Mouse (Mus musculus): ENCODE measurements around the gene Cdkal1. TPM values are rescaled to one million over a fixed set of nuclear protein-coding genes. Genes with fewer than 3 reads are reported as not detected.

Cdkal1 gene
- polyA plus RNA-seq, 2 experiments: 2.0 to 7.7 TPM

DNA sequence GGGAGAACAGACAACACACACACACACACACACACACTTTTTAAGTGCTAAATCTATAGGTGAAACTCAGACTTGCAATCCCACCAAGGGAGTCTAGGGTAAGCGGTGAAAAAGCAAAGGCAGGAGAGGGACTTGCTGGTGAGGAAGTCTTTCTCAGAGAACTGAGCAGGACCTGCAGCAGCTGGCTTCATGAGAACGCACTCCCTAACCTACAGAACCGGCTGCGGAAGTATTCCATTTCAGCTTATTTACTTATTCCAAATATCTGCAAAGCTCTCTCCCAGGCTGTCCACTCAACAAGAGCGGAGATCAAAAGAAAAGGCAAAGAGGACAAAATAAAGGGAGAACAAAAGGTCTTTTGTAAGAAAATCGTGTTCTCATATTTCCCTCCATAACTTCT lies 8.9 kb upstream of the Cdkal1 start:
- no peak overlapping the region for H3K27ac ChIP-seq
- H3K4me1 ChIP-seq (replicated peaks; ENCODE audit: control insufficient read depth in 2 of 2, insufficient read depth in 2 of 2, low read length in 1 of 2): no peaks in the 10 kb centered on the region
- no peaks in the 10 kb centered on the region for H3K36me3 ChIP-seq (replicated peaks; ENCODE audit: control insufficient read depth, insufficient read depth, low read depth)
- no peak overlapping the region for H3K9ac ChIP-seq (replicated peaks)
- H3K4me3 ChIP-seq (ENCODE audit: insufficient read depth in 1 of 2, low read depth in 2 of 2, low read length in 2 of 2): no peak overlapping the region
- no peak overlapping the region for H3K4me2 ChIP-seq (ENCODE audit: low read depth)
- TF ChIP-seq CTCF (IDR thresholded peaks at IDR 0.05; ENCODE audit: low read depth) (no peak), EP300 (IDR thresholded peaks at IDR 0.05; ENCODE audit: low read depth) (no peak)
- no peak for ATAC-seq (ENCODE audit: insufficient read depth)
- no peaks in the 10 kb centered on the region for H3K9me3 ChIP-seq (ENCODE audit: control insufficient read depth, low read length)
- no peak for DNase-seq (ENCODE audit: low read depth in 3 of 3, low spot score in 3 of 3)
- 64% methylated on average over 6 of the region's 6 CpGs for WGBS (ENCODE audit: insufficient replicate concordance)
- H3K27me3 ChIP-seq (ENCODE audit: control insufficient read depth, insufficient read depth, low read length): no peaks in the 10 kb centered on the region

DNA sequence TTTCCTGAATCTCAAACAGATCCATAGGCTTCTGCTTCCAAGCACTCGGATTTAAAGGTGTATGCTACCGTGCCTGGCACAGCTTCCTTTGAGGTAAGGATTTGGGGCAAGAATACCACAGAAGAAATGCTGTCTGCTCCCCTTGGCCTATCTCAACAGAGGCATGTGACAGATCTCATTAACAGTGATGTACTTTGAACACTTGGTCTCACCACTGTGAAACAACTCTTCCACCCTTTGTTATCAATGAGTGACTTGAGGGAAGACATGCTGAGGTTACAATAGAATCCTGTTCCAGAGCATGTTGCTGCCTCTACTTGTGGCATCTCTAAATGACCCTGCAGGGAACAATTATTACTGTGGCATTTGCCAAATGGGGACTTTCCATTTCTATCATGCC lies 4.6 kb upstream of the Cdkal1 start:
- TF ChIP-seq EP300 (IDR thresholded peaks at IDR 0.05; ENCODE audit: low read depth): no peak
- TF ChIP-seq CTCF (IDR thresholded peaks at IDR 0.05; ENCODE audit: low read depth): no peak
- 52% methylated on average over 2 of the region's 2 CpGs for WGBS (ENCODE audit: insufficient replicate concordance)
- no peak overlapping the region for H3K4me3 ChIP-seq (ENCODE audit: insufficient read depth in 1 of 2, low read depth in 2 of 2, low read length in 2 of 2)
- H3K9ac ChIP-seq (replicated peaks): no peak overlapping the region
- no peak for ATAC-seq (ENCODE audit: insufficient read depth)
- no peak for DNase-seq (ENCODE audit: low read depth in 3 of 3, low spot score in 3 of 3)
- no peak overlapping the region for H3K4me2 ChIP-seq (ENCODE audit: low read depth)
- H3K27ac ChIP-seq: no peak overlapping the region
- no peaks in the 10 kb centered on the region; a peak in 1 of 4 replicates for H3K4me1 ChIP-seq (replicated peaks; ENCODE audit: control insufficient read depth in 2 of 2, insufficient read depth in 2 of 2, low read length in 1 of 2)
- no peaks in the 10 kb centered on the region for H3K27me3 ChIP-seq (ENCODE audit: control insufficient read depth, insufficient read depth, low read length)
- H3K36me3 ChIP-seq (replicated peaks; ENCODE audit: control insufficient read depth, insufficient read depth, low read depth): no peaks in the 10 kb centered on the region
- H3K9me3 ChIP-seq (ENCODE audit: control insufficient read depth, low read length): no peaks in the 10 kb centered on the region

DNA sequence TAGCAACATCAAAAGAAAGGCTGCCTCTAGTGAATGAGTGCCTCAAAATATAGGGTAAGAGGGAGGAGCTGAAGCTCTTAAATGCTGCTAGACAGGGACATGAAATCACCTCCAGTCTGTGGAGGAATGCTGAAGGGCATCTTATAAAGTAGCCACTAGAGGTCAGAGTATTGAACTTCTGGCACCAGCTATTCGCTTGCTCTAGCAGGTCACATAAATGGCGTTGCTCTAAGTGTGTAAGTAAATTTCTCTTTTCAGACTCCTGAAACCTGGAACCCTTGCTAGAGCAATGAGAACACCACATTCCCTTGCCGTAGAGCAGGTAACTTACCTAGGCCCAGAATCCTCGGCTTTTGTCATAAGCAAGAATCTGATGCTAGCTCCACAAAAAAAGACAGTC lies 2.0 kb upstream of the Cdkal1 start:
- H3K27me3 ChIP-seq (ENCODE audit: control insufficient read depth, insufficient read depth, low read length): no peaks in the 10 kb centered on the region
- no peaks in the 10 kb centered on the region for H3K9me3 ChIP-seq (ENCODE audit: control insufficient read depth, low read length)
- no peak overlapping the region for H3K9ac ChIP-seq (replicated peaks)
- H3K36me3 ChIP-seq (replicated peaks; ENCODE audit: control insufficient read depth, insufficient read depth, low read depth): no peaks in the 10 kb centered on the region
- ATAC-seq (ENCODE audit: insufficient read depth) (no peak), DNase-seq (ENCODE audit: low read depth in 3 of 3, low spot score in 3 of 3) (peak in 2 of 3 experiments; percentile 14 to 16)
- no peak for TF ChIP-seq EP300 (IDR thresholded peaks at IDR 0.05; ENCODE audit: low read depth)
- TF ChIP-seq CTCF (IDR thresholded peaks at IDR 0.05; ENCODE audit: low read depth): peak; percentile 57
- H3K27ac ChIP-seq: no peak overlapping the region
- no peak overlapping the region for H3K4me2 ChIP-seq (ENCODE audit: low read depth)
- H3K4me3 ChIP-seq (ENCODE audit: insufficient read depth in 1 of 2, low read depth in 2 of 2, low read length in 2 of 2): no peak overlapping the region
- 15% methylated on average over 4 of the region's 4 CpGs for WGBS (ENCODE audit: insufficient replicate concordance)
- H3K4me1 ChIP-seq (replicated peaks; ENCODE audit: control insufficient read depth in 2 of 2, insufficient read depth in 2 of 2, low read length in 1 of 2): peaks cover 0 to 2% of the 10 kb centered on the region in 2 experiments; a peak in 1 of 4 replicates

GRCm38 (mm10) chr13:29854876-29855275 lies 598 bp downstream of the Cdkal1 start:
- Histone ChIP-seq H3K9me3 (ENCODE audit: control insufficient read depth, low read length) (no peaks in the 10 kb centered on the region), H3K36me3 (replicated peaks; ENCODE audit: control insufficient read depth, insufficient read depth, low read depth) (no peaks in the 10 kb centered on the region; the same call in 1 of the 2 replicates), H3K4me3 (ENCODE audit: insufficient read depth in 1 of 2, low read depth in 2 of 2, low read length in 2 of 2) (peak overlapping the region; percentile 94 to 95), H3K4me1 (replicated peaks; ENCODE audit: control insufficient read depth in 2 of 2, insufficient read depth in 2 of 2, low read length in 1 of 2) (peaks cover 0 to 2% of the 10 kb centered on the region in 2 experiments; a peak in 1 of 4 replicates), H3K27ac (peak overlapping the region; percentile 60), H3K27me3 (ENCODE audit: control insufficient read depth, insufficient read depth, low read length) (no peaks in the 10 kb centered on the region), H3K4me2 (ENCODE audit: low read depth) (peak overlapping the region; percentile 74), H3K9ac (replicated peaks) (peak overlapping the region; percentile 87)
- no peak for TF ChIP-seq EP300 (IDR thresholded peaks at IDR 0.05; ENCODE audit: low read depth)
- TF ChIP-seq CTCF (IDR thresholded peaks at IDR 0.05; ENCODE audit: low read depth): no peak
- ATAC-seq (ENCODE audit: insufficient read depth) (no peak), DNase-seq (ENCODE audit: low read depth in 3 of 3, low spot score in 3 of 3) (no peak)
- WGBS (ENCODE audit: insufficient replicate concordance): 1% methylated on average over 5 of the region's 5 CpGs

GRCm38 (mm10) chr13:29838409-29839047 lies 16.9 kb downstream of the Cdkal1 start:
- WGBS (ENCODE audit: insufficient replicate concordance): 52% methylated on average over 5 of the region's 5 CpGs
- H3K27me3 ChIP-seq (ENCODE audit: control insufficient read depth, insufficient read depth, low read length): no peaks in the 10 kb centered on the region
- no peaks in the 10 kb centered on the region for H3K4me1 ChIP-seq (replicated peaks; ENCODE audit: control insufficient read depth in 2 of 2, insufficient read depth in 2 of 2, low read length in 1 of 2)
- no peak overlapping the region for H3K4me2 ChIP-seq (ENCODE audit: low read depth)
- H3K4me3 ChIP-seq (ENCODE audit: insufficient read depth in 1 of 2, low read depth in 2 of 2, low read length in 2 of 2): no peak overlapping the region
- ATAC-seq (ENCODE audit: insufficient read depth): no peak
- H3K9ac ChIP-seq (replicated peaks): no peak overlapping the region
- H3K9me3 ChIP-seq (ENCODE audit: control insufficient read depth, low read length): no peaks in the 10 kb centered on the region
- no peak overlapping the region for H3K27ac ChIP-seq
- peaks cover 2% of the 10 kb centered on the region; the same call in 1 of the 2 replicates for H3K36me3 ChIP-seq (replicated peaks; ENCODE audit: control insufficient read depth, insufficient read depth, low read depth)
- TF ChIP-seq EP300 (IDR thresholded peaks at IDR 0.05; ENCODE audit: low read depth): no peak
- peak; percentile 67; the same call in 1 of the 2 replicates for TF ChIP-seq CTCF (IDR thresholded peaks at IDR 0.05; ENCODE audit: low read depth)
- DNase-seq (ENCODE audit: low read depth in 3 of 3, low spot score in 3 of 3): peak in 1 of 3 experiments; percentile 27

Data from liver, embryonic 14.5 days (tissue).